Mouse (Mus musculus) myocyte (in vitro differentiated cells): Measurements from ENCODE around the gene Atp2b2.

ENCODE experiments used
- CEBPB ChIP-seq: IDR thresholded peaks from 2 replicates; pipeline ENCODE4 v1.6.1; 2011; ENCODE audit warnings: mild to moderate bottlenecking, moderate library complexity; ENCODE audit not compliant: poor library complexity, insufficient read depth, severe bottlenecking
- E2F4 ChIP-seq: IDR thresholded peaks from one replicate; pipeline ENCODE4 v1.6.1; 2011; ENCODE audit warnings: mild to moderate bottlenecking, control low read depth, moderate library complexity; ENCODE audit not compliant: insufficient read depth
- MAX ChIP-seq: IDR thresholded peaks from one replicate; pipeline ENCODE4 v1.6.1; 2011; ENCODE audit warnings: low read depth, mild to moderate bottlenecking, control low read depth
- POLR2A ChIP-seq: IDR thresholded peaks from one replicate; pipeline ENCODE4 v1.6.1; 2011; ENCODE audit warnings: low read depth, mild to moderate bottlenecking, control low read depth, moderate library complexity; ENCODE audit not compliant: insufficient read length
- POLR2AphosphoS2 ChIP-seq: IDR thresholded peaks from one replicate; pipeline ENCODE4 v1.6.1; 2011; ENCODE audit warnings: low read depth, control low read depth; ENCODE audit not compliant: insufficient read length
- TCF12 ChIP-seq: IDR thresholded peaks from one replicate; pipeline ENCODE4 v1.6.1; 2011; ENCODE audit warnings: mild to moderate bottlenecking, control low read depth; ENCODE audit not compliant: poor library complexity, insufficient read depth, severe bottlenecking
- USF1 ChIP-seq: IDR thresholded peaks from one replicate; pipeline ENCODE4 v1.6.1; 2011; ENCODE audit warnings: low read depth, mild to moderate bottlenecking, control low read depth, moderate library complexity

DNA sequence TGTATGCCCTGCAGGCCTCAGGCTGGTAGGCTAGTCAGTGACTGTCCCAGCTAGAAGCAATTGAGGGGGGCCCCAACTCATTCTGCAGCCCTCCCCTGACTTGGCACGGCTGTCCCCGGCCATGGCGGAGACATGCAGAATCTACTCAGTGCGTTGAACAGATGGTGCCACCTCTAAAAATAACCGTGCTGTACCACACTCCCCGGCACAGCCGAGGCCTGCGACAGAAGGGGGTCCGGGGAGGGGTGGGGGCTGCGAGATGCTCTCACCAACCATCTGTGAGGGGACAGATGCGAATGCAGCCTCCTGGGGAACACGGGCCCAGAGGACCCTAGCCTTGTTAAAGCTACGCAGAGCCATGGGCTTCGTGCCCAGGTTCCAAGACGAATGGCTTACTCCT is 185.6 kb downstream of the Atp2b2 start:
- TF ChIP-seq USF1: no peak
- TF ChIP-seq POLR2AphosphoS2: no peak
- no peak for TF ChIP-seq CEBPB
- no peak for TF ChIP-seq TCF12
- no peak for TF ChIP-seq E2F4
- no peak for TF ChIP-seq POLR2A
- no peak for TF ChIP-seq MAX
